Mouse (Mus musculus) gastrocnemius, adult 2 months (tissue): ENCODE results near the gene Mef2b. TPM values are rescaled to one million over a fixed set of nuclear protein-coding genes. Genes with fewer than 3 reads are reported as not detected.

Source experiments
- DNase-seq: peaks from one replicate; pipeline ENCODE4 v3.0.0; 2022
- H3K27ac ChIP-seq: fragments of 200-600 bp; 2 replicates; pipeline ENCODE4 v1.8.1; 2022; ENCODE audit warnings: mild to moderate bottlenecking
- H3K4me3 ChIP-seq: fragments of 200-600 bp; 2 replicates; pipeline ENCODE4 v1.8.1; 2022; ENCODE audit warnings: mild to moderate bottlenecking, moderate library complexity
- CTCF ChIP-seq: fragments of 200-600 bp; IDR thresholded peaks from 2 replicates; pipeline ENCODE4 v1.8.1; 2022; ENCODE audit warnings: antibody characterized with exemption, mild to moderate bottlenecking, moderate library complexity
- intact Hi-C: fragments of 180-260 bp; cut with DNase I; formaldehyde crosslinking; loops from one replicate; pipeline ENCODE4 v1.15.1; 2025
- microRNA-seq: library from miRNA; unstranded; fragments of <30 nt; microRNA quantifications from one replicate; pipeline ENCODE4 v1.2.0, GENCODE M21; 2021
- total RNA-seq, 2 experiments: library from RNA; stranded (reverse); gene quantifications; 2 replicates each; pipeline ENCODE4 v1.2.3; 2021

The Mef2b gene
- total RNA-seq, 2 experiments from 2014 or later: 0.31 to 0.56 TPM

GRCm38 (mm10) chr8:70216566-70216965, 77.1 kb downstream of the Mef2b start:
- TF ChIP-seq CTCF: no peak
- peak overlapping the region; percentile 99 for H3K27ac ChIP-seq

More at GRCm38 (mm10) chr8:70216566-70216965, 77.1 kb downstream of the Mef2b start:
- peak; percentile 89 for DNase-seq
- no peak overlapping the region for H3K4me3 ChIP-seq
- intact Hi-C loops: no loop called here

Small RNAs within 50 kb of the gene (microRNA-seq; reads per million reads assigned to microRNA genes)
- gene Mir7066: not detected

Other genes starting within 250 kb of the Mef2b start
- gene Tssk6, start 237.5 kb upstream of the Mef2b start, total RNA-seq: not detected
- 100 to 1,000 TPM; 312 to 399 TPM for gene Ndufa13, start 237.2 kb upstream of the Mef2b start, total RNA-seq
- gene Yjefn3, start 237.0 kb upstream of the Mef2b start, total RNA-seq: 10 to 100 TPM in 1 of 2 experiments, 1 to 10 TPM in 1; 9.5 to 14.5 TPM
- 10 to 100 TPM; 26.5 to 32.6 TPM for gene Gatad2a, start 143.3 kb upstream of the Mef2b start, total RNA-seq
- gene Mau2, start 97.0 kb upstream of the Mef2b start, total RNA-seq: 10 to 100 TPM; 24.8 to 31.0 TPM
- 10 to 100 TPM; 16.8 to 21.0 TPM for gene Sugp1, start 96.9 kb upstream of the Mef2b start, total RNA-seq
- gene Tm6sf2, start 66.8 kb upstream of the Mef2b start, total RNA-seq: 1 to 10 TPM in 1 of 2 experiments, under 1 TPM in 1; 0.33 to 1.0 TPM
- gene Hapln4, start 56.3 kb upstream of the Mef2b start, total RNA-seq: under 1 TPM in 1 of 2 experiments, not detected in 1; 0.08 TPM
- gene Ncan, start 18.8 kb upstream of the Mef2b start, total RNA-seq: not detected
- gene Nr2c2ap, start 8.4 kb upstream of the Mef2b start, total RNA-seq: 1 to 10 TPM; 4.3 to 6.5 TPM
- 10 to 100 TPM in 1 of 2 experiments, 1 to 10 TPM in 1; 7.5 to 10.7 TPM for gene Rfxank, start 557 bp upstream of the Mef2b start, total RNA-seq
- gene Borcs8, start 212 bp upstream of the Mef2b start, total RNA-seq: 10 to 100 TPM; 11.6 to 14.8 TPM
- gene Tmem161a, start 32.6 kb downstream of the Mef2b start, total RNA-seq: 10 to 100 TPM; 81.1 to 86.2 TPM
- 10 to 100 TPM; 27.5 to 33.3 TPM for gene Slc25a42, start 72.6 kb downstream of the Mef2b start, total RNA-seq
- gene Sugp2, start 94.5 kb downstream of the Mef2b start, total RNA-seq: 10 to 100 TPM; 41.8 to 50.7 TPM
- gene Armc6, start 94.8 kb downstream of the Mef2b start, total RNA-seq: 1 to 10 TPM; 7.6 to 9.7 TPM
- gene Homer3, start 143.1 kb downstream of the Mef2b start, total RNA-seq: 1 to 10 TPM; 3.8 to 4.3 TPM
- gene Ddx49, start 162.8 kb downstream of the Mef2b start, total RNA-seq: 10 to 100 TPM; 29.9 to 30.0 TPM
- 100 to 1,000 TPM; 118 to 128 TPM for gene Cope, start 162.8 kb downstream of the Mef2b start, total RNA-seq
- 10 to 100 TPM; 14.0 to 23.3 TPM for gene Cers1, start 176.1 kb downstream of the Mef2b start, total RNA-seq
- gene Gdf1, start 190.1 kb downstream of the Mef2b start, total RNA-seq: 1 to 10 TPM in 1 of 2 experiments, not detected in 1; 1.0 TPM
- gene Upf1, start 213.6 kb downstream of the Mef2b start, total RNA-seq: 10 to 100 TPM; 28.1 to 35.1 TPM
- gene Comp, start 233.8 kb downstream of the Mef2b start, total RNA-seq: 10 to 100 TPM in 1 of 2 experiments, 1 to 10 TPM in 1; 5.5 to 31.2 TPM